Mouse (Mus musculus) right cerebral cortex, postnatal 10 days (tissue): ENCODE results near the gene Epha4.

Experiments used
- DNase-seq, 2 experiments: peaks; one replicate each; pipeline ENCODE4 v3.0.0; 2021; ENCODE audit warnings: low spot score in 2 of 2

Epha4 gene

DNA sequence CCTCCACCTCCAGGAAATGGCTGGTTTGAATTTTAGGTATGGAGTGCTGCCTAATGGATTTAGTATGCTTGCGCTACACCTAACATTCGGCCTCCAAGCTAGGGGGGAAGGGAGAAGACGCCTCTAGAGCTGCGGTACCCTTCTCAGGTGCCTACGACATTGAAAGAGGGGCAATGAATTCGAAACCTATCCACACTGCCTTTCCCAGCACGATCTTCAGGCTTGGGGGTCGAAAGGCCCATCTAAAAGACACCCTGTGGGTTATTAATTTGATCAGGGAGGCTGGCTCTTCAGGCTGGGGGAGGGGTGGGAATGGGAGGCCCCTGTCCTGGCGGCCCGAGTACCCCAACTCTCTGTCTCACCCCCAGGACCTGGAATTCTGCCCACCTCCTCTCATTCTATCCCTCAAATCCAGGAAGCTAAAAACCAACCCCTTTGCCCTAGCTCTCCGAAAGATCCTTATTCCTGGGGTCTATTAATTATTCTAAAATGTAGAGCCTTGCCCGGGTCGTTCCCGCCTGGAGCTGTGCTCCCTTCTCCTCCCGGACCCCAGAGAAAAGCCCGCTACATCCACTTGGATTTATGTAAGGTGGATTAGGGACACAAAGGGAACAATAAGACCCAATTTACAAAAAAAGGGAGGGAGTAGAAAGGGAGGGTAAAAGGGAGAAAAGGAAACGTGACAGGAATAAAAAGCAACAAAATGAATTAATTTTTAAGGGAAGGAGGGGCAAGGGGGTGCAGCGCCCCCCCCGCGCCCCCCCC lies 2.3 kb downstream of the Epha4 start:
- DNase-seq, result no peak

DNA sequence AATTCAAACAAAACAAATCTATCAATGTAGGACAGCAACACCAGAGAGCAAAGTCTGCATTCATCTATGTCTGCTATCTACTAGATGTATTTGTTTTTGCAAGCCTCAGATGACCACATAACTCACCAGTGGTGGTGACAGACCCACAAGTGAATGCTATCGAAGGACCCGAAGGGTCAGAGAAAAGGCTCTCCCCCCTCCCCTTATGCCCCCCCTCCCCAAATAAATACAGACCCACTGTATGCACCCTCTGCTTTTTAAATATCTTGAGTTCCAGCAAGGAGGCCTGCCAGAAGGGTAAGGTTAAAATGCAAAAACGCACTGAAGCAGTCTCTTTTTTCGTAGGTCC lies 2.9 kb downstream of the Epha4 start:
- DNase-seq, result no peak

DNA sequence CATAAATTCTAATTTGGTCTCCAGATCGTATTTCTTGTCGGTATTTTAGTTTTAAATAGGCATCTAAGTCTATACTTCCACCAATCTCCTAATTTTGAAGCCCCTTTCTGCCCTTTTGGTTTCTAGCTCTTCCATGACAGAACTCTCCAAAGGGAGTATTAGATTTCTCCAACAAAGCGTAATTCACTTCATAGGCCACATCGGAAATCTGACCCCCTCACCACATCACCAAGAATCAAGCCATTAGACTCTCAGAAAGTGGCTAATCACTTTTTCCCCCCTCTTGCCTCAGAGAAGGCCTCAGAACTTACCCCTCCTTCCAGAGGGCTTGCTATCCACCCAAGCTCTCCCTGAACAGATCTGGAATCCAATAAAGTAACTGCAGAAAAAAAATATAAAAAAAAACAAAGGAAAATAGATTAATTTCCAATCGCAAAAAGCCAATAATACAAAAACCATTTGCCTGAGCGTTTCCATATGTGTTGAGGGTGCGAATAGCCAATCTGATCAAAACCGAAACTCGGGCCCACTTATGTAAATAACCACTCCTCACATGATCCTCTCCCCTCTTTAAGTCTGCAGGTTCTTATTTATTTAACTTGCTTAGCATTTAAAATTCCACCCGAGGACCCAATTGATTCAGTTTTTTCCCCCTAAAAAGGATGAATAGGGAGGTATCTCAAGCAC lies 3.4 kb downstream of the Epha4 start:
- no peak for DNase-seq

DNA sequence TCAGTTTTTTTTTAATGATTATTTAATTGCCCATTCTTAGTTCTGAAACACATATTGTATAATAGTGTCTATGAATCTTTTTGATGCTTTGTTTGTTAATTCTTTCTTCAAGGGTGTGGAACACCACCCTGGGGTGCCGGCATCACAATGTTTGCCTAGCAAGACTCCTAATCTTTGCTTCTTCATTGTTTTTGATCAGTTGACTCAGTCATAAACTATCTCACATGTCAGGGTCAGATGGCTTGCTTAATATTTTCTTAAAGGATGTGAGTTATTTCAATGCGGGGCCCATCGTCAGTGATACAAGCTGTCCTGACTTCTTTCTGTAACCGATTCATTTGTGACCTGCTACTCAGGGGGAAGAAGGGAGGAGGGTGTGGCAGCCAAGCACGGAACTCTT lies 4.3 kb downstream of the Epha4 start:
- no peak for DNase-seq

DNA sequence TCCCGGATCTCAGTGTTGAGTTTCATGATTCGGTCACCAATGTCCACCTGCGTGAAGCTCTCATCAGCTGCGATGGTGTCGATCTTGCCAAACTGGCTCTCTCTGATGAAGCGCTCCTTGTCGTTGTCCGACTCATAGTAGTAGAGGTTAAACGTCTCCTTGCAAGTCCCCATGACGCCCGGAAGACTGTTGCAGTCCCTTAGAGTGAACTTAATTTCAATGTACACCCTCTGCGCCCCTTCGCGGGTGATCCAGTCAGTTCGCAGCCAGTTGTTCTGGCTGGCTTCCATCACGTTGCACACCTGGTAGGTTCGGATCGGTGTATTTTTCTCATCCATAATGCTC lies 8.1 kb downstream of the Epha4 start:
- DNase-seq, result no peak

DNA sequence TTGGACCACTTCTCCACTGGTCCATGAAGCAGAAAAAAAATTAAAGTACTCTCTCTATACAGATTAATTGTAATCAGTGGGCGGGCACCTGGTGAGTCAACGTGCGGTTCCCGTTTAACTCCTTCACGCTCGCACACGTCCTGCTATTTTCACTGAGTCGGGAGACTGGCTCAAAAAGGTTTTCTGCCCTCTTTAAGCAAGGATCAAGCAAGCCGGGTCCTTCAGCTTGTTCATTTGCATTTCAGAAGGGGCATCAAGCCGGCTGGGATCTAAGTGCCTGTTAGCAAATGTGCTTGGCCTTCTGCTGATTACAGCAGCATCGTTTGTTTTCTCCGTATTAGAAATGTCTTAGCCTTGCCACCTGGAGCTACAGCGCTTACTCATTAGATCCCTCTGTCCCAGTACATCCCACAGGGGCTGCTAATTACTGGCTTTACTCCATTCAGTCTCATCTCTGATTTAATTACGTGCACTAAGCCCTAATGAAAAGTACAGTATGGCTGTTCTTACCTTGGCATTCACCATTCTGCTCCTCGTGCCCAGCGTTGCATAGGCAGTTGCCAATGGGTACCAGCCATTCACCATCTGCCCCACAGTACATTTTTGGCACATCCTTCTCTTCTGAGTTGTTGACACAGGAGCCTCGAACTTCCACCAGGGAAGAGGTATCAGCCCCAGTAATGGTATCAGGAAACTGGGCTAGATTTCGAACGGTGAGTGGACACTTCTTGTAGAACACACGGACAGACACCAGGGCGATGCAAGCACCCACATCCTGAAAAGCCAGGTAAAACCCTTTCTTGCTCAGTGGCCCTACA lies 8.6 kb downstream of the Epha4 start:
- no peak for DNase-seq

DNA sequence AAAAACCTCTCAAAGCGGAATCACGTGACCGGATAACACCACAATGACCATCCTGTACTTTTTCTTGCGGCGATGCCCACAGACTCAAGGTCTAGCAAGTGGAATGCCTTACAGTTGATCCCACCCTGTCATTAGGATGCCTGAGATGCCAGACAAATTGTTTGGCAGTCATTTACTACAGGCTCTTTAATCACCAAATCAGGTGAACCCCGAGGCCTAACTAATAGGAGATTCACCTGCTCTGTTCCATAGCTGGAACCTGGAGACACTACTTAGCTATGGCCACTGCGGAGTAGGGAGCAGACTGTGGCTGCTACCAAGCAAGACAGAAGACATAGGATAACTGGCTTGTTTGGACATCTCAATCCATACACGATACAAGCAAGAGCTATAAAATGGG lies 9.6 kb downstream of the Epha4 start:
- DNase-seq, result no peak

DNA sequence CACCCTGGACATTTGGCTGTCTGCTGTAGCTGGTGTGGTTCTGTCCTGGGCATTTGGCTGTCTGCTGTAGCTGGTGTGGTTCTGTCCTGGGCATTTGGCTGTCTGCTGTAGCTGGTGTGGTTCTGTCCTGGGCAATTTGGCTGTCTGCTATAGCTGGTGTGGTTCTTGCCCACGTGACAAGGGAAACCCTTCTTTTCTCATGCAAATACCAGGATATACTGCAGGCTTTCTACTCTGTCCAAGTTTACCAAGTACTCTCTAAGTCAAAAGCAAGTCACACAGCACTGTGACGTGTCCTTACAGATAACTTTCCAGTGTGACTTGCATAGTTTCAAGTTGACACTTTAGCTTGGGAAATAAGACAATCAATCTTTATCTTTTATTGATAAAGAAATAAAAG lies 10.1 kb downstream of the Epha4 start:
- no peak for DNase-seq

DNA sequence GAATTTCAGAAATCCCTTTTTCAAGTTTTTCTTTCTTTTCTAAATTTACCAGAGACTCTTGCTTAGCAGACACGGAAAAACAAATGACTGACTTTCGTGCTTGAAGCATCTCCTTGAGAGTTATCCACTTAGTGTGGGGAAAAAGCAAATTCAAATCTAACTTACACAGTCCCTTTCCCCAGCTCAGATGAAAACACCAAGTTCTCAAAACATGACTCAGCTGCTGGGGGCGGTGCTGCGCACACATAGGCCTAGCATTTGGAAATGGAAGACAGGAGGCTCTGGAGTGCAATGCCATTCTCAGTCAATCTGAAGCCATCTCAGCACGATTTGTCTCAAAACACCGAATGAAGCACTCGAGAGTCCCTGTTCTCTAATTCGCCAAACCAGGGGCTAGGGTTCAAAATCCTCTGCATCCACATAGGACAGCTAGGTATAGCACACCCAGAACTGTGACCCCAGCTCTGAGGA lies 11.1 kb downstream of the Epha4 start:
- no peak for DNase-seq

DNA sequence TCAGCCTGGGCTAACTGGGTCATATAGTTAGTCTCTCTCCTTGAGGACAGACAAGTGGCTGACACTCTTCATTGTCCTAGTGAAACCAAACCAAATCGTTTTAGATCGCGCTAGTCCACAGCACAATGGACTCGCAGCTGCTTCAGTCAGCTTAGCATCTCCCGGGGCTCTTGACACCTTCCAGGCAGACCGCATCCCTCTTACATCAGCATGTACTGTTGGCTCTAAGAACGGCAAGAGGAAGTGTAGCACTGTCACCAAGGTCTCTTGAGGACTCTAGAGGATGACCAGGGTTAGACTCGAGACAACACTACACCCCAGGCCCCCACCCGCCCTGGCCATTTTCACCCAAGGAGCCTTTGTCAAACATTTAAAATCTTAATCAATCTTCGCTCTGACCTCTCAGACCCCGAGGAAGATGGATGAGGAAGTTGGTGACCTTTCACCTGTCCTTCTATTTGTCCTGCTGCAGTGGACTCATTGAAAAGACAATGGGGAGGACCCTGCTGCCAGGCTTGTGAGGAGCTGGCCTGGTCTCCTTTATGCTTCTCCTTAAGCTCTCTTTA lies 12.3 kb downstream of the Epha4 start:
- no peak for DNase-seq

DNA sequence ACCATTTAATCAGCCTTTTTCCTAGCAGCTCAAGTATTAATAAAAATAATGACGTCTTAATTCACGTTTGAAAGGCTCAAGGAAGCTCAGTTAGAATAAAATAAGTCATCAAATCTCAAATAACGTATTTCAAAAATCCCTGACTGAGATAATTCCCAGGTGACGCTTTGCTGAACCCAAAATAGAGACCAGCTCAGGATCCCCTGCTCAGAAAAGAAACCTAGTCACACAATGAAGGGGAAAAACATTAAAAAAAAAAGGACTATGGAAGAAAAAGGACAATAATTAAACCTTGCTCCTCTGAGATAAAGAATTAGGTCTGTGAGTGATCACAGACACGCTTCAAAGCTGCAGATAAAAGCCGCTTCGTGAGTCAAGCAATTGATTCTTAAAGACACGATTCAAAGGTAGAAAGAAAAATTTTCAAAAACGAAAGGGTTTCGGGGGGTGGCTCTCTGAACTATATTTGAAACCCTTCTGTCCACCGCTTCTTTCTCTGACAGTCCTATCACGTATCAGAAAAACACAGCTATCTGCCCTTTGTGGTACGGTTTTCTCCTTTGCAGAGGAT lies 13.4 kb downstream of the Epha4 start:
- no peak for DNase-seq

DNA sequence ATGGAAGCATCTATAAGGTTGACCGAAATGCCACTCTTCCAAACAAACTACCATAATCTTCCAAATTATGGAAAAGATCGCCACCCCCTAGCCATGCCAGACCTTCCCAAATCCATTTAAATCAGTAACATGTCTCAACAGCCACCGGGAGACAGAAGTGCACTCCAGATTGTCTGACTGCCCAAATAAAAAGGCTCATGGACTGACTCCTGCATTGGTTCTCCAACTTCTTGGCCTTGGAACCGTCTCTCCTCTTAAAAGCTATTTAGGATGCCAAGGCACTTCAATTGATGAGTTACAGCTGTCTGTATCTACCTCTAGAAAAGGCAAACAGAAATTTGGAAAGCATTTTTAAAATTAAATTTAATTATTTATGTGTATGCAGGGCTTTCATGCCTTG lies 17.4 kb downstream of the Epha4 start:
- DNase-seq, result no peak

DNA sequence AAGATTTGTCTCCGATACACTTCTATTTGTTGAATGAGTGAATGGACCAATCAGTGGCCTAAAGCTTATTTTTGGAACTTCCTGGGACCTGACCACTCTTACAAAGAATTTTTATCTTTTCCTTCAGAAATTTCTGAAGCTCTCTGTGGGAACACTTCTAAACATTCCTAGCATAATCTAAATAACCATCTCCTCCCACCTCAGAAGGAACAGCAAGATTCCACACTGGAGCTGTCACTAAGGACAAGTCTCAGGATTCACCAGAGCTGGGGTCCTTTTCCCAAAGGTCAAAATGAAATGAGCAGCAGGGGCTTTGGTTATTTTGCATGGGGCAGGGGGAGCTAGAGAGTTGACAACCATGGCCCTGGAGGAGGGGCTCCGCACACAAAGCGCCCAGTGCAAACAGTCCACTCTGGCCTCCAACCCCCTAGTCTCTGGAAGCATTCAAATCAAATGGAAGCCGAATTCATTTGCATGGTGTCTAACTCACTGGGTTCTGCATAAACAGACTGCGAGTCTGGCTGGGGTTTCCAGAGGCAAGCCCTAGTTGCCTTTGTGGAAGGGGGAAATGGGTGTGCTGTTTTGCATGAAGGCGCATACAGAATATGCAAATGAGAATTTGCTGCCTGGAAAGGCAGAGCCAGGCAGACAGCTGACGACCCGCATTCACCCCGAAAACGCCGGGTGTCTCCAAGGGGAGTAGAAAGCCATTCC lies 18.3 kb downstream of the Epha4 start:
- peak; percentile 72 to 79 for DNase-seq

DNA sequence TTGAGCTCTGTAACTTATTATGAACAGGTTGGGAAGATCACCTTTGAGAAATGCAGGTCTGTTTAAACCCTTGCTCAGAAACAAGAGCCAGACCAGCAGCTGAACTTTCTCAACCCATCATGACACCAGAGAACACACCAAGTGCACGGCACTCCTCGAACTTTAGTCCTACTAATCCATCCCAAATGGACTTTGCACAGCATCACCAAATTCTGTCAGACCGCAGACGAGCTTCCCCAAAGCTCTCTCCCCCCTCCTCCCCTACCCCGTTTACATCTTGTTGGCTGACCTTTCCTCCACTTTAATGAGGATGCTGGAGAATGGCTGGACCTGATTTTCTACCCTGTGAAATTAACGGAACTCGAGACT lies 19.1 kb downstream of the Epha4 start:
- no peak for DNase-seq

DNA sequence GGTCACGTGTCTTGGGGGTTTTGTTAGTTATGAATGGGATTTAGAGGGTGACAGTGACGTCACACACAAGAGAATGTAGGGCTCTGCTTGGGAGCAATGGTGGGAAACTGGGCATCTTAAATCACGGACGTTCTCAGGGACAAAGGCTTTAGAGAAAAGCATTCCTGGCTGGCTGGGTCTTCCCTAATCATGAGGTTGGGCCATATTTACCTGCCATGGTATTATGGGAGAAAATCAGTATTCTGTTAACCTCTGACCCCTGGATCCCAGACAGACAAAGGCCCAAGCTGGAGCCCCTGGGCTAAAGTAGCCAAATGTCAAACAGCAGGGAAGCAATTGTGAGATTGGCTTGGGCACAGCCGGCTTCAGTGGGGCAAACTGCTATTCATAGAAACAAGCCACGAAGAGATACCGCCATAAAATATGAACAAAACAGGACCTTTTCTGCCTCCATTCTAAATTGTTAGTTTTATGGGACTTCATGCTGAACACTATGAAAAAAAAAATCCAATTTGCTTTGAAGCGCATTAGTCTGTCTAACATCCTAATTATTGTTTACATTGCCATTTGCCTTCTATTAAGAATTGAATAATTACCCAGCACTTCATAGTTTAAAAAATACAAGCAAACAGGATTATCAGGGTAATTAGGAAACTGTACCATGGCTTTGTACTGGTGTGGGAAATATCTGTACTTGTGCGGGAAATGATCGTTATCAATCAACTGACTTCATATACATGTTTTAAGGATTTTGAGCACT lies 19.7 kb downstream of the Epha4 start:
- DNase-seq, result no peak

DNA sequence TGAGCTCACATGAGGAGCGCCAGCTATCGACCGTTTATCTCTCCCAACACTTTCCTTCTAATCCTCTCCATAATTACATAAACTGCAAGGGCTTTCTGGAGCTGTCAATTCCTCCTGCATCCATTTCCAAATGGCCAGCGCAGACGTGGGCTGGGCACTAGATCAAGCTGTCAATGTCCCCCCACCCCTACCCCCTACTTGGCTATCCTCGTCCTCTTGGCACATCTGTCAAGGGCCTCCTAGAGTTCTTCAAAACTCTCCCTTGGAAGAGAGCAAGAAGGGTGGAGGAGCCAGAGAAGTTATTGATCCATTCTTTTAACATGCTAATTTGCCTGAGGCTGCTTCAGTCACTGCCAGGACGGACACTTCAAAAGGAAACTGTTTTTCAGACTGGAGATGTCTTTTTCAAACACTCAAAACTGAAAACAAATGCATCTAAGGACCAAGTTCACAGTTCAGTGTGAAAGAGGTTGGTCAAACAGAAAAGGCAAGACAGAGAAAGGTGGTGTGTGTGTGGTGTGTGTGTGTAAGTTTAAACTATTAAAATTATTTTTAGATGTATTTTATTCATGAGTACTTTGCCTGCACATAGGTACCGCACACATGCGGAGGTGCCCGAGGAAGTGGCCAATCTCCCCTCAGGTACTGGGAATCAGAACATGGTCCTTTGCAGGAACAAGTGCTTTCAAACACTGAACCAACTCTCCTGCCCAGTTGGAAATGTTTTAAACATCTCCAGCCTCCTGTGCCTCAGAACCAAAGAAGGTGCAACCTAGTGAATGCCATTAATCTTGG lies 20.9 kb downstream of the Epha4 start:
- DNase-seq, result no peak

DNA sequence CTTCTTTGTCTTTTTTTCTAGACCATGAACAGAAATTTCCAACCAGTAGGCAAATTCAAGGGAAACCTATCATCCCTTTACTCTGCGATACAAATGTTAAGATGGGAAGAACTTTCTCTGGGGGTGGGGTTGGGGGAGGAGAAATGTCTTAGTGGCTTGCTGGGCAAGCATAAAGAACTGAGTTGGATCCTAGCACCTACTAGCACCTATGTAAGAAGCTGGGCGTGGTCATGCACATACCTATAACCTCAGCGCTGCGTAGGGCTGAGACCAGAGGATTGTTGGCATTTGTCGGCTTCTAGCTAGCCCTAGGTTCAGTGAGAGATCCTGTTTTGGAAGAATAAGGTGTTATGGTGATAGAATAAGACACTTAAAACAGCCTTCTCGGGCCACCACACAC lies 24.7 kb downstream of the Epha4 start:
- no peak for DNase-seq

DNA sequence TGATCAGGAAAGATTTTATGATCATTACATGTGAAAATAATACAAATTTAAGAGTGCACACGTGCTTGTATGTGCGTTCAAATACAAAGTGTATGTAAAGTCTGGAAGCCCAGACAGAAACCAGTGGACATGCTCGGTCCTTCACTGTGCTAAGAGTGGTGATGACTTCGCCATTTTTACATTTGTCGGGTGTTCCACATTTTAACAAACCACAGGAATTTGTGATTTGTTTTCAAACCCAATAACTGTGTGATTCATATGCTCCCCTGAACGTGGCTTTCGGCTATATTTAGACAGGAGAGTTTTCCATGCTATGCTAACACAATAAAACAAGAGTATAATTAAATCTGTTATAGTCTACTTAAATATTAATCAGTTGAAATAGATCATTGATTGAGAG lies 25.5 kb downstream of the Epha4 start:
- DNase-seq, result no peak

DNA sequence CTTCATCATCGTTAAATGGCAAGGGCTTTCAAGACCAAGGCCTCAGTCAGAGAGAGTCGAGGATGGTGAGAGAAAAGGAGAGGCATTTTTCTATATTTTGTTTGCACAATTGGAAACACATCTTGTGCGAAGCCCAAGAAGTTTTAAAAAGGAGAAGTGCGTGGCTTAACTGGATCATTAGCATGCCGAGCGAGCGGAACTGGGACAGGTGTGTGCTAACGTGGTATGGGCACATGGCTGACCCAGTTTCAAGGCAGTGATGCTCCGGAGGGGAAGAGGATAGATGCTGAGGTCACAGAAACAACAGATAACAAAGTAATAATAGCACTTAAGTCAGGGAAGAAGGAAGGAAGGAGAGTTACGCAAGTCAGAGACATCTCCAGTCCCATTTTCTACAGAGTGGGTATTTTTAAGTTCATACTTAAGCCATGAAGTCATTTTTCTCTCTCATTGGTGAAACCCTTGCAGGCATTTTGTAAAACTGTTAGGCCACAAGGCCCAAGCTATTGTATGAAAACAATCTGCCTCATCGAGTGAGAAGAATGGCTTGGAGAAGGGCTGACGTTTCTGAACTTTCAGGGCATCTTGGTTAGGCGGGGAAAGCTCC lies 26.9 kb downstream of the Epha4 start:
- DNase-seq, result no peak
